Mouse (Mus musculus): ENCODE data around the gene Pank1.
A peak's percentile ranks its signal among the peaks of the same experiment; 100 is the strongest.

Pank1 gene

DNA sequence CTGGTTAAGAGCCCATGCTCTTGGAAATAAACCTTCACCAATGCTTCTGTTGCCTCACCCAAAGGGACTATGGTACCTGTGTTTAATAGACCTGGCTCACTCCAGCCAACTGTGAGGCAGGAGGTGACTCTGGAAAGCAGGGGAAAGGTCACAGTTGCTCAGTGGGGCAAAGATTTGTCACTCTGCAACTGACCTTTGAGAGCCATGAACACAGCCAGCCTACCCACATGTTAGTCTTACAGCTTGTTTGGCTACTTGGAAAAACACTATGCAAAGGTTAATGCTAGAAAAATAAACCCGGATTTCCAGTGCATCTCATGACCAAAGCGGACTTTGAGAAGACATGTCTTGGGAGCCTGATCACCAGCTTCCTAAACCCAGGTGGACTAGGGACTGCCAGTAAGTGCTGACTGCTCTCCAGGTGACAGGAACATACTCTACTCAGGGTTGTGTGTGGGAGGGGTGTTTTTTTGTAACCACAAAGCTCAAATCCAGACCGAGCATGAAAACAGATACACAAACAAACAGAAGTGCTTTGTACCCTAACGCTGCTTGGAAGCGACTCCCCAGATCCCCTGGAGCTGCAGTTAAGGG is 59.6 kb downstream of the Pank1 start:
- DNase-seq, result peak; percentile 54

DNA sequence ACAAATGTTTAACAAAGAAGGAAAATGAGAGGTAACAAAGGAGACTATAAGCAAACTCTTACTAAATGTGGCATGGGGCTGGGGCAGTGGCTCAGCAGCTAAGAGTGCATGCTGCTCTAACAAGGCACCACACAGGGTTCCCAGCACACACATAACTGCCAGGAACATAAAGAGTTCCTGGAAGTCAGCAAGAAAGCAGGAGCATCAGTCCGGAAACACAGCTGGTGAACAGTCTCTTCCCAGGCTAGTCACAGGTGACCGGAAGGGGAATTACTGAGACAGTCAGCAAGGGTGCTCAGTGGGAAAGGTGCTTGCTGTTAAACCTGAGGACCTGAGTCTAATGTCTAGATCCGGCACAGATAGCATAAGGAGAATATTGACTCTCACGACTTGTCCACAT is 63.9 kb downstream of the Pank1 start:
- DNase-seq, result no peak

DNA sequence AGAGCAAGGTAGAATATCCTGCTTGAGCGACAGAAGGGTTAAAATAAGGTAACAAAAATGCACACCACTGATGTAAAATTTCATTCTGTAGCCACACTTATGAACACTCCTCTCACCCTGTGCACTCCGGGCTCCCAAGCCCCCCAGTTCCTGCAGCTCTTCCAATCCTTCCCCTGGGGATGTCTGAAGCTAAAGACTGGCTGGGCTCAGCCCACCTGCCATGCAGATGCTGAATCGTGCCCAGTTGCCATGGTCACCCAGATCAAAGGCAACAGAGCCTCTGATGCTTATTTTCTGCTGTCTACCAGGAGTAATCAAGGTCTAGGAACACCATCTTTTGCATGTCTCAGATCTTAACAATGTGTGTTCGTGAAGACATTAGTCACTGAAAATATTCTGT is 64.6 kb downstream of the Pank1 start:
- DNase-seq, result no peak

GRCm38 (mm10) chr19:34813961-34814360 is 65.3 kb downstream of the Pank1 start:
- no peak for DNase-seq

GRCm38 (mm10) chr19:34813533-34813932 is 65.7 kb downstream of the Pank1 start:
- DNase-seq, result no peak

GRCm38 (mm10) chr19:34812711-34813110 is 66.5 kb downstream of the Pank1 start:
- no peak for DNase-seq

DNA sequence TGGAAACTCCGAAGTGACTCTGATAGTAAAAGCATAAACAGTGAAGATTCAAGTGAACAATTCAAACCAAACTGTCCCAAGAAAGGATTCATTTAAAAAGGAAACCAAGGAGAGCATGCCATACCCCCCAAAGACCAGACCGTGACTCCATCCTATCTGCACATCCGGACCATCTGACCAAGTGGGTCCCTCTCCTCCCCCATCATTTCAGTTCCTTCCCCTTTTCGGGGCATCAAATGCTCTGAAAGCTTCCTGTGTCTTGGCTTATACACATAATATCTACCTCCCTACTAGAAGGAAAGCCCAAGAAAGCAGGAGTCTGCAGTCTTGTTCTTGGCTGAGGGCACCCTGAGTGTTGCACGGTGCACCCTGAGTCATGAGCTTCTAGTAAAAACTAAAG is 72.1 kb downstream of the Pank1 start:
- no peak for DNase-seq

DNA sequence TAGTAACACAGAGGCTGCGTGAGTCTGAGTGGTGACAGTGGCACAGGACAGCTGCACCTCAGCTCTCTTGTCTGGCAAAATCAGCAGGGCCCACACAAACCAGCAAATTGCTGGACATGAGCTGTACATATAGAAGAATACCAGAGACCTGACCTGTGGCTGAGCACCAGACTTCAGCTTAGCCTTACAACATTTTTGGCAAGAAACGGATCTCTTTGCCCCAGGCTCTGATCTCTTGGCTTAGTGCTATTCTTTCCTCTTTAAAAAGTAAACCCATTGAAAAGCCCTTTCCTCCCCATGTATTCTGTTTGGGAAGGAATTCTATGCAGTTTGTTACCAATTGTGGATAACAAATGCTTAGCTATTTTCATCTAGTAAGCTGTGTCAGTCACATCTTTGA is 74.2 kb downstream of the Pank1 start:
- DNase-seq, result no peak

- no peak for DNase-seq
Measured at GRCm38 (mm10) chr19:34804531-34804930, 74.7 kb downstream of the Pank1 start.

DNA sequence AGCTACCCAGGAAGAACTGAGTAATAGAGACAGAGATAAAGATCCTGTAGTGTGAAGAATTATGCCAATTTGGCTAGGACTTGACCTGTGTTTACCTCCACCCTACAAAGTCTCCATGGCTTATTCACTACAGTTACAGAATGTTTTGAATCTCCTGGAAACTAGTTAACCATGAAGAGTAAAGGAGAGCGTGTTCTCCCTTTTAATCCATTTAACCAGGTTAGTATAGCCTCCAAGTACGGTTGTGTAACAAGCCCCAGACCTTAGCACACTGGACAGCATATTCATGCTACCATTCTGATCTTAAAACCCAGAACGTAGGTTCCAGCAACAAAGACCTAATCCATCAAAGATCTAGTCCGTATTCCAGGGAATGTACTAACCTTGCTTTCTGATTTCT is 75.9 kb downstream of the Pank1 start:
- no peak for DNase-seq

- no peak for DNase-seq
Measured at GRCm38 (mm10) chr19:34799644-34800267, 79.5 kb downstream of the Pank1 start.

DNA sequence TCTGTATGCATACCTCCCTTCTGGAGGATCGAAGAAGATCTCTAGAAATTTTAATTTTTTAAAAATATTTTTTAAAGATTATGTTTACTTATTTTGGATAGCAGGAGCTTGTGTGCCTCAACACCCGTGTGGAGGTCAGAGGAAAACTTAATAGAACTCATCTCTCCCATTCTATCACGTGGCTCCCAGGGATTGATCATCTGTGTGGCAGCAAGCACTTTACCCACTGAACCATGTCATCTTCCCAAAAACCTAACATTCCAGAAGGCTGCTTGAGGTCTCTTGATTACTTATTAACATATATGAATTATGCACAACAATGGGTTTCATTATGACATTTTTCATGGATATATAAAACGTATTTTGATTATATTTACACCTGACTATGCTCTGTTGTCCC is 82.9 kb downstream of the Pank1 start:
- no peak for DNase-seq

DNA sequence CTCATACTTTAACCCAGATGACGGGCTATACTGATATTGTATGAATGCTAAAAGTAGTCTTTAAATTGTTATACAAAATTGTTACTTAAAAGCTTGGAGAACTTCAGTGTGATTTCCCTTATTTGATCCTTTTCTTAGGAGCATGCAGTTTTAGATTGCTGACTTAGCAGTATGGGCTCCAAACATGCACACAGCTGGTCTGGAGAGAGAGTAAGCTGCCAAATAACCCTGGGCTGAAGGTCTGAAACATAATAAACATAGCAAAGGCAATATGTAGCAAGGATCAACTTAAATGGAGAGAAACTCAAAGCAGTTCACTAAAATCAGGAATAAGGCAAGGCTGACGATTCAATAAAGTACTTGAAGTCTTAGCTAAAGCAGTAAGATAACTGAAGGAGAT is 96.8 kb downstream of the Pank1 start:
- DNase-seq, result no peak

DNA sequence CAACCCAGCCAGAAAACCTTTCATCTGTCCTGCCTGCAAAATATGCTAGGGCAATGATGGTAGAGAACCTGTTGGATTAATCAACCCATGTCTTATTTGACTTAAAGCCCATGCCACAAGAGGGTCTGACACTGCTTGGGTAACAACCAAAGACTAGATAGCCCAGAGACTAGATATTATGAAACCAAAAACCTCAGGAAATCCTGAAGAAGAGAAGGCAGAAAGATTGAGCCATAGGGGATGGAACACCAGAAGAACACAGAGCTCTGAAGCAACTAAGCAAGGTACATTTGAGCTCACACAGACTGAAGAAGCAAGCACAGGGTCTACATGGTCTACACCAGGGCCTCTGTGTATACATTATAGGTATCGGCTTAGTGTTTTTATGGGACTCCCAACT is 100.3 kb downstream of the Pank1 start:
- no peak for DNase-seq

DNA sequence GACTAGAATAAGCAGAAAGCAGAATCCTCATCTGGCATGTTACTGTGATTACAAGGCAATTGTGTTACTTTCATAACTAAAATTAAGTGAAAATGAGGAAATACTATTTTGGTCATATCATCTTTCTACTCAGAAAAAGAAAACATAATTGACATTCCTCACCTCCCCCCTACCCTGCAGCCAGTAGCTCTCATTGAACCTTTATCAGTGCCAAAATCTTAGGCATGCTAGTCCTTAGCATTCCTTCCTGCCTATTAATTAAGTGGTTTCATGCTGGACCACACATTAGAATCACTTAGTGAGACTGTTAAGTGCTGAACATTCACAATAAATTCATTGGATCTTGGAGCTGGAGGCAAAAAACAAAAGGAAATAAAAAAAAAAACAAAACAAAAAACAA is 101.2 kb downstream of the Pank1 start:
- no peak for DNase-seq

DNA sequence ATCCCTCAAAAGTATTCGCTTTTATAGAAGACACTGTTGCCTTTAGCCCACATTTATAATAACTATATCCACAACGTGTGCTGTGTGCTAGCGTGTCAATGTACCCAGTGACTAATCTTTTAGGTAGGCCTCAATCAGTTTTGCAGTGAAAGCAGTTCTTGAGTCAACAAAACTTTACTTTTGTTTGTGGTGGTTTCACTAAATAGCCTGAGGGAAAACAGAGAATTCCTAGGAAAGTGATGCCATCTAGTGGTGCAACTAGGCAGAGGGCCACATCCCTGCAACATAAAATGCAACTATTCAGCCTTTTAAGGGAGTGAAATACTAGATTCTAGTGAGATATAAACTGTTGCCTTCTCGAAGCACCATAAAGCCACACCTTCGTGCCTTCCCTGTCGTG is 106.5 kb downstream of the Pank1 start:
- peak; percentile 80 for DNase-seq

- DNase-seq, result no peak
Measured at GRCm38 (mm10) chr19:34770764-34771163, 108.5 kb downstream of the Pank1 start.

GRCm38 (mm10) chr19:34758754-34759153 is 120.5 kb downstream of the Pank1 start:
- DNase-seq, result peak; percentile 62
